Mouse (Mus musculus): ENCODE data around the gene Gtf2a1l. TPM values are rescaled to one million over a fixed set of nuclear protein-coding genes. Genes with fewer than 3 reads are reported as not detected.

Gene Gtf2a1l
- total RNA-seq (2023), result not detected

GRCm38 (mm10) chr17:88668452-88668851 is at the start of gene Gtf2a1l:
Gene Gtf2a1l, plus strand, starts transcription at chr17:88668660.

Other genes starting within 250 kb of the Gtf2a1l start
- gene Foxn2, start 227.9 kb upstream of the Gtf2a1l start, total RNA-seq (2023), result 10 to 100 TPM; 64.6 to 69.2 TPM
- gene Ppp1r21, start 138.5 kb upstream of the Gtf2a1l start, total RNA-seq (2023), result 10 to 100 TPM; 58.5 to 59.8 TPM
- gene Ston1, start 71.0 kb upstream of the Gtf2a1l start, total RNA-seq (2023), result under 1 TPM in 1 of 2 experiments, not detected in 1; 0.15 TPM
- not detected for gene Lhcgr, start 123.3 kb downstream of the Gtf2a1l start, total RNA-seq (2023)

Data from neutrophil, adult 83 days (primary cell).